Mouse (Mus musculus): ENCODE data around the gene Pigt. TPM values are rescaled to one million over a fixed set of nuclear protein-coding genes. Genes with fewer than 3 reads are reported as not detected.

Gene Pigt
- polyA plus RNA-seq, 1 experiment from 2014 or later: 79.7 TPM

GRCm38 (mm10) chr2:164497691-164498268 is 460 bp downstream of the Pigt start:
- H3K4me1 ChIP-seq (replicated peaks; ENCODE audit: control insufficient read depth, insufficient read depth, low read length): peaks cover 7% of the 10 kb centered on the region
- 6% methylated on average over 21 of the region's 21 CpGs for WGBS
- peak overlapping the region; percentile 69 for H3K9ac ChIP-seq (ENCODE audit: low read length)
- no peaks in the 10 kb centered on the region for H3K9me3 ChIP-seq (ENCODE audit: control insufficient read depth, low read length)
- H3K4me3 ChIP-seq (ENCODE audit: low read depth, low read length): peak overlapping the region; percentile 98
- H3K4me2 ChIP-seq (ENCODE audit: low read length): peak overlapping the region; percentile 79
- DNase-seq (ENCODE audit: low spot score) (no peak), ATAC-seq (replicated peaks; ENCODE audit: low FRiP score, low TSS enrichment, low read depth) (peak; percentile 45)
- H3K27ac ChIP-seq (ENCODE audit: low read depth): no peak overlapping the region
- H3K36me3 ChIP-seq (ENCODE audit: control insufficient read depth, insufficient read depth, low read length): peaks cover 29% of the 10 kb centered on the region
- no peaks in the 10 kb centered on the region for H3K27me3 ChIP-seq (replicated peaks; ENCODE audit: control insufficient read depth, insufficient read depth, low read length)

- H3K4me2 ChIP-seq (ENCODE audit: low read length): no peak overlapping the region
- H3K4me3 ChIP-seq (ENCODE audit: low read depth, low read length): no peak overlapping the region
- peaks cover 7% of the 10 kb centered on the region for H3K4me1 ChIP-seq (replicated peaks; ENCODE audit: control insufficient read depth, insufficient read depth, low read length)
- 71% methylated on average over 5 of the region's 5 CpGs for WGBS
- DNase-seq (ENCODE audit: low spot score) (no peak), ATAC-seq (replicated peaks; ENCODE audit: low FRiP score, low TSS enrichment, low read depth) (no peak)
- H3K36me3 ChIP-seq (ENCODE audit: control insufficient read depth, insufficient read depth, low read length): peaks cover 45% of the 10 kb centered on the region
- no peak overlapping the region for H3K27ac ChIP-seq (ENCODE audit: low read depth)
- no peaks in the 10 kb centered on the region for H3K27me3 ChIP-seq (replicated peaks; ENCODE audit: control insufficient read depth, insufficient read depth, low read length)
- H3K9me3 ChIP-seq (ENCODE audit: control insufficient read depth, low read length): peaks cover 5% of the 10 kb centered on the region; the same call in 1 of the 2 replicates
- H3K9ac ChIP-seq (ENCODE audit: low read length): no peak overlapping the region
Observed at GRCm38 (mm10) chr2:164499317-164499716, 2.0 kb downstream of the Pigt start.

DNA sequence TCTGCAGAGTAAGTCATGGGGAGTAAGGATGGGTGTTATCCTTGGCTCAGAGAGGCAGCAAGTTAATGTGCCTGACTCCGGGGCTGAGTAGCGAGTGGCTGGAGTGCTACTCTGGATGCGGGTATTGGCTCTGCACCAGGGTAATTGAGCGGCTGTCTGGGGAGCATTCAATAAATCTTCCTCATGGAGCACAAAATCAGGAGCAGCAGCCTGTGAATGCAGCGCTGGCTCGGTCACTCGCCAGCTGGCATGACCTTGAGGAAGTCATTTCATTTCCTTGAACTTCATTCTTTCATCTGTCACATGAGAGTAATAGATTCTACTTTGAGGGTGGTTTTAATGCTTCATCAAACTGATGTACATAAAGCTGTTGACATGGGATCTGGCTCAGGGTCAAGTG is 3.2 kb downstream of the Pigt start:
- DNase-seq (ENCODE audit: low spot score) (no peak), ATAC-seq (replicated peaks; ENCODE audit: low FRiP score, low TSS enrichment, low read depth) (no peak)
- H3K9ac ChIP-seq (ENCODE audit: low read length): no peak overlapping the region
- H3K36me3 ChIP-seq (ENCODE audit: control insufficient read depth, insufficient read depth, low read length): peaks cover 56% of the 10 kb centered on the region
- H3K4me2 ChIP-seq (ENCODE audit: low read length): no peak overlapping the region
- H3K27me3 ChIP-seq (replicated peaks; ENCODE audit: control insufficient read depth, insufficient read depth, low read length): no peaks in the 10 kb centered on the region
- H3K4me3 ChIP-seq (ENCODE audit: low read depth, low read length): no peak overlapping the region
- H3K27ac ChIP-seq (ENCODE audit: low read depth): no peak overlapping the region
- 89% methylated on average over 7 of the region's 7 CpGs for WGBS
- peaks cover 7% of the 10 kb centered on the region; the same call in 1 of the 2 replicates for H3K9me3 ChIP-seq (ENCODE audit: control insufficient read depth, low read length)
- peaks cover 7% of the 10 kb centered on the region for H3K4me1 ChIP-seq (replicated peaks; ENCODE audit: control insufficient read depth, insufficient read depth, low read length)

GRCm38 (mm10) chr2:164504919-164505318 is 7.6 kb downstream of the Pigt start:
- WGBS: 99% methylated on average over 3 of the region's 3 CpGs
- H3K4me1 ChIP-seq (replicated peaks; ENCODE audit: control insufficient read depth, insufficient read depth, low read length): no peaks in the 10 kb centered on the region
- H3K4me3 ChIP-seq (ENCODE audit: low read depth, low read length): no peak overlapping the region
- H3K9ac ChIP-seq (ENCODE audit: low read length): no peak overlapping the region
- ATAC-seq (replicated peaks; ENCODE audit: low FRiP score, low TSS enrichment, low read depth) (no peak), DNase-seq (ENCODE audit: low spot score) (no peak)
- no peak overlapping the region for H3K4me2 ChIP-seq (ENCODE audit: low read length)
- no peaks in the 10 kb centered on the region for H3K27me3 ChIP-seq (replicated peaks; ENCODE audit: control insufficient read depth, insufficient read depth, low read length)
- H3K36me3 ChIP-seq (ENCODE audit: control insufficient read depth, insufficient read depth, low read length): peaks cover 67% of the 10 kb centered on the region
- H3K9me3 ChIP-seq (ENCODE audit: control insufficient read depth, low read length): peaks cover 7% of the 10 kb centered on the region; the same call in 1 of the 2 replicates
- H3K27ac ChIP-seq (ENCODE audit: low read depth): no peak overlapping the region

GRCm38 (mm10) chr2:164505619-164506347 is 8.5 kb downstream of the Pigt start:
- no peak overlapping the region for H3K4me2 ChIP-seq (ENCODE audit: low read length)
- 83% methylated on average over 4 of the region's 4 CpGs for WGBS
- no peak overlapping the region for H3K9ac ChIP-seq (ENCODE audit: low read length)
- no peak for ATAC-seq (replicated peaks; ENCODE audit: low FRiP score, low TSS enrichment, low read depth)
- H3K4me3 ChIP-seq (ENCODE audit: low read depth, low read length): no peak overlapping the region
- no peak for DNase-seq (ENCODE audit: low spot score)
- H3K27ac ChIP-seq (ENCODE audit: low read depth): no peak overlapping the region
- H3K36me3 ChIP-seq (ENCODE audit: control insufficient read depth, insufficient read depth, low read length): peaks cover 58% of the 10 kb centered on the region
- no peaks in the 10 kb centered on the region for H3K4me1 ChIP-seq (replicated peaks; ENCODE audit: control insufficient read depth, insufficient read depth, low read length)
- peaks cover 7% of the 10 kb centered on the region; the same call in 1 of the 2 replicates for H3K9me3 ChIP-seq (ENCODE audit: control insufficient read depth, low read length)
- H3K27me3 ChIP-seq (replicated peaks; ENCODE audit: control insufficient read depth, insufficient read depth, low read length): no peaks in the 10 kb centered on the region

- Histone ChIP-seq H3K9ac (ENCODE audit: low read length) (no peak overlapping the region), H3K4me2 (ENCODE audit: low read length) (no peak overlapping the region), H3K9me3 (ENCODE audit: control insufficient read depth, low read length) (peaks cover 7% of the 10 kb centered on the region; the same call in 1 of the 2 replicates), H3K27me3 (replicated peaks; ENCODE audit: control insufficient read depth, insufficient read depth, low read length) (no peaks in the 10 kb centered on the region), H3K27ac (ENCODE audit: low read depth) (no peak overlapping the region), H3K4me3 (ENCODE audit: low read depth, low read length) (no peak overlapping the region), H3K4me1 (replicated peaks; ENCODE audit: control insufficient read depth, insufficient read depth, low read length) (0 out of 2 replicates have a peak, but pooled peaks cover 6% of the 10 kb centered on the region), H3K36me3 (ENCODE audit: control insufficient read depth, insufficient read depth, low read length) (peaks cover 39% of the 10 kb centered on the region)
- ATAC-seq (replicated peaks; ENCODE audit: low FRiP score, low TSS enrichment, low read depth) (no peak), DNase-seq (ENCODE audit: low spot score) (no peak)
- 87% methylated on average over 19 of the region's 19 CpGs for WGBS
Observed at GRCm38 (mm10) chr2:164507811-164508210, 10.5 kb downstream of the Pigt start.

DNA sequence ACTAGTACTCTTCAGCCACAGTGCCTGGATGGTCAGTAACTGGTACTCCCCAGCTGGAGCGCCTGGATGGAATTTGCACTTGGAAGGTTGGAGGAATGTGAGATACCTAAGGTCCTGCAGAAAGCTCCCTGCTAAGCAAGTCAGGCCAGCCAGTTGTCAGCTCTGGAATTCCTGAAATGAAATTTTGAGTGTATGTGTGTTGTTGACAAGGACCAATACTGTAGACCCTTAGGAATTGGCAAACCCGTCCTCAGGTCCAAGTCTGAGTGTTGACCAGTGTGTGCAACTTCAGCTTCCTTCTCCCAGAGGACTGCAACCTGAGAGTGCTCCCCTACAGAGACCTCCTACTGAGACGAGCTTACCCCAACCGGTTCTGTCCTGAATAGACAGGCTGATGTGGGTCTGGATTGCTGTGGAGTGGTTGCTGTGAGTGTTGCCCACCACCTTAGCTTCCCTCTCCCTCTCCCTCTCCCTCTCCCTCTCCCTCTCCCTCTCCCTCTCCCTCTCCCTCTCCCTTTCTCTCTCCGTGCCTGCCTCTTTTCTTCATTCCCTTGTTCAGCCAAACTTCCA is 13.4 kb downstream of the Pigt start:
- no peak overlapping the region for H3K4me2 ChIP-seq (ENCODE audit: low read length)
- peaks cover 11% of the 10 kb centered on the region; the same call in 1 of the 2 replicates for H3K36me3 ChIP-seq (ENCODE audit: control insufficient read depth, insufficient read depth, low read length)
- H3K9me3 ChIP-seq (ENCODE audit: control insufficient read depth, low read length): no peaks in the 10 kb centered on the region
- ATAC-seq (replicated peaks; ENCODE audit: low FRiP score, low TSS enrichment, low read depth) (no peak), DNase-seq (ENCODE audit: low spot score) (no peak)
- no peaks in the 10 kb centered on the region for H3K27me3 ChIP-seq (replicated peaks; ENCODE audit: control insufficient read depth, insufficient read depth, low read length)
- no peak overlapping the region for H3K9ac ChIP-seq (ENCODE audit: low read length)
- peaks cover 10% of the 10 kb centered on the region; the same call in 1 of the 2 replicates for H3K4me1 ChIP-seq (replicated peaks; ENCODE audit: control insufficient read depth, insufficient read depth, low read length)
- H3K4me3 ChIP-seq (ENCODE audit: low read depth, low read length): no peak overlapping the region
- no peak overlapping the region for H3K27ac ChIP-seq (ENCODE audit: low read depth)
- 50% methylated on average over 4 of the region's 5 CpGs for WGBS

- no peaks in the 10 kb centered on the region for H3K9me3 ChIP-seq (ENCODE audit: control insufficient read depth, low read length)
- H3K4me2 ChIP-seq (ENCODE audit: low read length): no peak overlapping the region
- no peak overlapping the region for H3K9ac ChIP-seq (ENCODE audit: low read length)
- H3K36me3 ChIP-seq (ENCODE audit: control insufficient read depth, insufficient read depth, low read length): no peaks in the 10 kb centered on the region
- no peak overlapping the region for H3K4me3 ChIP-seq (ENCODE audit: low read depth, low read length)
- no peaks in the 10 kb centered on the region for H3K27me3 ChIP-seq (replicated peaks; ENCODE audit: control insufficient read depth, insufficient read depth, low read length)
- no peak overlapping the region for H3K27ac ChIP-seq (ENCODE audit: low read depth)
- DNase-seq (ENCODE audit: low spot score): no peak
- ATAC-seq (replicated peaks; ENCODE audit: low FRiP score, low TSS enrichment, low read depth): no peak
- H3K4me1 ChIP-seq (replicated peaks; ENCODE audit: control insufficient read depth, insufficient read depth, low read length): peaks cover 10% of the 10 kb centered on the region; the same call in 1 of the 2 replicates
- WGBS: 65% methylated on average over 11 of the region's 14 CpGs
Observed at GRCm38 (mm10) chr2:164512121-164512909, 15.0 kb downstream of the Pigt start.

Measured in intestine, embryonic 14.5 days (tissue).